Mouse (Mus musculus) R1 (cell line): ENCODE measurements at regions not wholly inside any gene's neighbourhood (a gene's known extent, or its start where the extent isn't known, plus 50 kb on each side); places are given as distances from the start of the nearest gene placed in this dataset.
"Not testable (repeated sequence)": the region's sequence is repeated elsewhere in the genome, so short reads cannot be mapped to it uniquely, and the experiment has no call there.

Source experiments
- DNase-seq: peaks from one replicate; pipeline ENCODE4 v3.0.0-alpha.2; 2018; ENCODE audit warnings: low read depth, low spot score

- not testable (repeated sequence) for DNase-seq
Measured at GRCm38 (mm10) chr12:18606126-18606525, 91.8 kb downstream of the 5730507C01Rik start.

- peak; percentile 9 for DNase-seq
Measured at GRCm38 (mm10) chr12:18609835-18610234, 95.5 kb downstream of the 5730507C01Rik start.

GRCm38 (mm10) chr12:18610581-18610980, 96.3 kb downstream of the 5730507C01Rik start:
- not testable (repeated sequence) for DNase-seq
